Mouse (Mus musculus) hematopoietic stem cell, adult 5-6 weeks (primary cell): ENCODE data around the gene Gm5936. TPM values are rescaled to one million over a fixed set of nuclear protein-coding genes. Genes with fewer than 3 reads are reported as not detected.
"Not testable (repeated sequence)": the region's sequence is repeated elsewhere in the genome, so short reads cannot be mapped to it uniquely, and the experiment has no call there.

Experiments used
- ATAC-seq, 2 experiments: fragments of 125-278 bp in 1 of 2; replicated peaks in 1 of 2; 2 replicates each; pipeline ENCODE4 v1.8.0; 2016 to 2017; ENCODE audit warnings: inconsistent platforms in 2 of 2, mild to moderate bottlenecking in 2 of 2, moderate number of reproducible peaks in 2 of 2, low read depth in 1 of 2, moderate TSS enrichment in 1 of 2; ENCODE audit not compliant: low FRiP score in 2 of 2, poor library complexity in 2 of 2, severe bottlenecking in 2 of 2, insufficient read depth in 1 of 2, low TSS enrichment in 1 of 2
- total RNA-seq: library from RNA; stranded (forward); fragments of 172-1452, 232-1000 nt; gene quantifications from 2 replicates; pipeline ENCODE4 v1.2.3, GENCODE M21; 2017

Gm5936 gene
- not detected in 2 replicates for total RNA-seq

- ATAC-seq, result peak; percentile 68 to 81
These were observed at the start of gene Gm5936 for GRCm38 (mm10) chrX:74836842-74837522. Gene Gm5936 (plus strand): TSS chrX:74837196.

GRCm38 (mm10) chrX:74856104-74856503, 19.1 kb downstream of the Gm5936 start:
- ATAC-seq, result not testable (repeated sequence)

GRCm38 (mm10) chrX:74880123-74880522, 43.1 kb downstream of the Gm5936 start:
- ATAC-seq, result not testable (repeated sequence)

Other genes with a start within 250 kb of the Gm5936 start
- not detected in 2 replicates for gene Olfr1325, start 244.5 kb upstream of the Gm5936 start, total RNA-seq
- gene Gm5640, start 191.6 kb upstream of the Gm5936 start, total RNA-seq, result not detected in 2 replicates
- not detected in 2 replicates for gene Gm6890, start 96.3 kb upstream of the Gm5936 start, total RNA-seq
- gene Gab3, start 248.3 kb downstream of the Gm5936 start, total RNA-seq, result 2.7 and 3.9 TPM in 2 replicates